Mouse (Mus musculus) embryonic facial prominence, embryonic 11.5 days (tissue): ENCODE results near the gene Gm1123. TPM values are rescaled to one million over a fixed set of nuclear protein-coding genes. Genes with fewer than 3 reads are reported as not detected.

Experiments
- ATAC-seq: fragments of 200-750 bp; cut with Nextera tagmentation; replicated peaks from 2 replicates; pipeline ENCODE4 v1.8.0; 2017; ENCODE audit warnings: low read depth; ENCODE audit not compliant: insufficient number of reproducible peaks, low FRiP score, low TSS enrichment
- DNase-seq: peaks from one replicate; pipeline ENCODE4 v3.0.0-alpha.2; 2015; ENCODE audit warnings: low spot score
- H3K27ac ChIP-seq: fragments of 300-500 bp; sonication (generic); replicated peaks from 2 replicates; pipeline ENCODE4 v1.5.1; 2014; ENCODE audit warnings: mild to moderate bottlenecking, low read depth, low read length, control low read depth
- H3K27me3 ChIP-seq: fragments of 300-500 bp; sonication (generic); 2 replicates; pipeline ENCODE4 v1.6.1; 2014; ENCODE audit warnings: mild to moderate bottlenecking, low read length, moderate library complexity, mixed read lengths; ENCODE audit not compliant: control insufficient read depth, insufficient read depth
- H3K36me3 ChIP-seq: fragments of 300-500 bp; sonication (generic); replicated peaks from 2 replicates; pipeline ENCODE4 v1.6.1; 2014; ENCODE audit warnings: low read depth, mild to moderate bottlenecking, low read length, moderate library complexity, mixed read lengths; ENCODE audit not compliant: control insufficient read depth, insufficient read depth
- H3K4me1 ChIP-seq: fragments of 300-500 bp; sonication (generic); 2 replicates; pipeline ENCODE4 v1.6.1; 2014; ENCODE audit warnings: low read length, mixed read lengths; ENCODE audit not compliant: control insufficient read depth, insufficient read depth
- H3K4me2 ChIP-seq: fragments of 300-500 bp; sonication (generic); 2 replicates; pipeline ENCODE4 v1.6.1; 2014; ENCODE audit warnings: low read depth, mild to moderate bottlenecking, control low read depth, low read length, moderate library complexity
- H3K4me3 ChIP-seq: fragments of 300-500 bp; sonication (generic); 2 replicates; pipeline ENCODE4 v1.5.1; 2014; ENCODE audit warnings: low read depth, low read length, control low read depth
- H3K9ac ChIP-seq: fragments of 300-500 bp; sonication (generic); replicated peaks from 2 replicates; pipeline ENCODE4 v1.6.1; 2014; ENCODE audit warnings: mild to moderate bottlenecking, control low read depth, low read length
- H3K9me3 ChIP-seq: fragments of 300-500 bp; sonication (generic); replicated peaks from 2 replicates; pipeline ENCODE4 v1.6.1; 2016; ENCODE audit warnings: mild to moderate bottlenecking, low read length, inconsistent platforms, mixed read lengths; ENCODE audit not compliant: control insufficient read depth
- WGBS: fragments of 180-500 bp; shearing (Covaris S2); extraction: QIAGEN DNeasy Blood & Tissue Kit; methylation state at CpG from one replicate; pipeline ENCODE4 v1.1.7; 2014; 5-methylcytosine and 5-hydroxymethylcytosine counted together
- polyA plus RNA-seq: library from polyadenylated mRNA; unstranded; fragments of >200 nt; fragmentation: Nextera tagmentation; extraction: Ambion mirVana; gene quantifications from 2 replicates; pipeline ENCODE4 v1.2.1, GENCODE M21; 2014

Gene Gm1123
- polyA plus RNA-seq: not detected in 2 replicates

DNA sequence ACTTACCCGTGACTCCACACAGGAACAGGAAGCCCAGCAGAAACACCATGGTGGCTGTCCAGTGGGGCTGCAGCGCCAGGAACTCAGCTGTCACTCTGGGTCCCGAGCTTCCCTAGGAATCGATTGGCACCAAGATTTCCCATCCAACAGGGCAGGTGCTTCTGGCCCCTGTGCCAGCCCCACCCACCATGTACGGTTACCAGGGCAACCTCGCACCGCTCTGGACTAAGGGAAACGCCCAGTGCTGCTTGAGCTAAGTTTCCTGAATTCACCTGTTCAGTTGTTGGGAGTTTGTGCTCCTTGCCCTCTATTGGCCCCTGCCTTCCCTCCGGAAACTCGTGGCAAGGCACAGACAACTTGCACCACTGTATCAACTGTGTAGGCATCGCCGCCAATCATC is at the start of gene Gm1123:
Gm1123 (minus strand) TSS at position 141 of the 400 bp plus-strand sequence.
- no peaks in the 10 kb centered on the region for H3K27me3 ChIP-seq
- no peak for DNase-seq
- no peak within 1 kb of the TSS for H3K9ac ChIP-seq
- no peak within 1 kb of the TSS for H3K27ac ChIP-seq
- ATAC-seq: no peak
- H3K4me1 ChIP-seq: no peaks in the 10 kb centered on the region
- H3K4me3 ChIP-seq: no peak within 1 kb of the TSS
- WGBS: 82% methylated on average over 12 of the region's 12 CpGs
- H3K4me2 ChIP-seq: no peak within 1 kb of the TSS
- H3K36me3 ChIP-seq: no peaks in the 10 kb centered on the region
- no peaks in the 10 kb centered on the region for H3K9me3 ChIP-seq

GRCm38 (mm10) chr9:99081718-99082117 is 46.2 kb upstream of the Gm1123 start:
- H3K4me3 ChIP-seq: no peak overlapping the region
- DNase-seq: no peak
- H3K36me3 ChIP-seq: no peaks in the 10 kb centered on the region; the same call in 1 of the 2 replicates
- no peak overlapping the region for H3K27ac ChIP-seq
- WGBS: 93% methylated on average over 5 of the region's 5 CpGs
- no peak for ATAC-seq
- no peaks in the 10 kb centered on the region for H3K27me3 ChIP-seq
- H3K4me1 ChIP-seq: no peaks in the 10 kb centered on the region
- no peak overlapping the region for H3K4me2 ChIP-seq
- no peaks in the 10 kb centered on the region for H3K9me3 ChIP-seq
- no peak overlapping the region for H3K9ac ChIP-seq

GRCm38 (mm10) chr9:99081308-99081707 is 45.8 kb upstream of the Gm1123 start:
- H3K27ac ChIP-seq: no peak overlapping the region
- H3K9me3 ChIP-seq: no peaks in the 10 kb centered on the region
- 83% methylated on average over 3 of the region's 3 CpGs for WGBS
- no peaks in the 10 kb centered on the region for H3K4me1 ChIP-seq
- no peak overlapping the region for H3K4me2 ChIP-seq
- no peak for ATAC-seq
- DNase-seq: no peak
- no peaks in the 10 kb centered on the region; the same call in 1 of the 2 replicates for H3K36me3 ChIP-seq
- no peak overlapping the region for H3K4me3 ChIP-seq
- no peak overlapping the region for H3K9ac ChIP-seq
- H3K27me3 ChIP-seq: no peaks in the 10 kb centered on the region

DNA sequence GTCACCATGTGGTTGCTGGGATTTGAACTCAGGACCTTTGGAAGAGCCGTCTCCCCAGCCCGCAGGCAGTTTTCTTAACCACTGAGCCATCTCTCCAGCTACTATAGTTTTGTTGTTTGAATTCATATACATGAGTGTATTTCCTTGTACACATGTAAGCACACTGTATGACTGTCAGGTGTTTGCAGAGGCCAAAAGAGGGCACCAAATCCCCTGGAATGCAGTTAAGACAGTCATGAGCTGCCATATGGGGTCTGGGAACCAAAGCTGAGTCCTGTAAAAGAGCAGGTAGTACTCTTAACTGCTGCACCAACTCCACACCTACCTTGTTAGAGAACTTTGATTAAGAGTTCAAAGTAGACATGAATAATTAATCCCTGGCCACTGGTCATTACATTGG is 45.1 kb upstream of the Gm1123 start:
- Histone ChIP-seq H3K27me3 (no peaks in the 10 kb centered on the region), H3K36me3 (no peaks in the 10 kb centered on the region; the same call in 1 of the 2 replicates), H3K27ac (no peak overlapping the region), H3K4me1 (no peaks in the 10 kb centered on the region), H3K9ac (no peak overlapping the region), H3K9me3 (no peaks in the 10 kb centered on the region), H3K4me2 (no peak overlapping the region), H3K4me3 (no peak overlapping the region)
- ATAC-seq: no peak
- WGBS: 99% methylated on average over 2 of the region's 2 CpGs
- no peak for DNase-seq

DNA sequence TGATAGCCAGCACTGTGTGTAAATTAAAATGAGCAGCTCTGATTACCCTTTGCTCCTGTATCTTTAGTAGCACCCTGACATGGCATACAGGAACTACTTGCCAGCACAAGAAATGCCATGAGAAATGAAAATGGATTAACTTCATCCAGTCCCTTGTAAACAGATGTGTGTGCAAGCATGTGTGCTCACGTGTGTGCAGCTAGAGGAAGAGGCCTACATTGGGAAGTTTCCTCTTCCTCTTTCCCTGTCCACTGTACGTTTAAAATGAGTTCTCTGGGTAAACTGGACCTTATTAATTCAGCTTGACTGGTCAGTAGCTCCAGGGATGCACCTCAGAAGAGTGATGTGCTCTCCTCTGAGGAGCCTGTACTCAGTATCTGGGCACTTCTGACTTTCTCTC is 38.9 kb upstream of the Gm1123 start:
- Histone ChIP-seq H3K4me2 (no peak overlapping the region), H3K4me3 (no peak overlapping the region)

GRCm38 (mm10) chr9:99072538-99072937 is 37.0 kb upstream of the Gm1123 start:
- 52% methylated on average over 4 of the region's 4 CpGs for WGBS
- H3K27ac ChIP-seq: no peak overlapping the region
- ATAC-seq: no peak
- DNase-seq: no peak
- H3K4me3 ChIP-seq: no peak overlapping the region
- H3K36me3 ChIP-seq: no peaks in the 10 kb centered on the region
- H3K9ac ChIP-seq: no peak overlapping the region
- H3K4me1 ChIP-seq: no peaks in the 10 kb centered on the region
- H3K27me3 ChIP-seq: no peaks in the 10 kb centered on the region
- H3K4me2 ChIP-seq: no peak overlapping the region
- no peaks in the 10 kb centered on the region for H3K9me3 ChIP-seq

More for the DNA sequence above, 38.9 kb upstream of the Gm1123 start:
- H3K4me1 ChIP-seq: no peaks in the 10 kb centered on the region
- H3K9ac ChIP-seq: no peak overlapping the region
- no peaks in the 10 kb centered on the region for H3K9me3 ChIP-seq
- no peaks in the 10 kb centered on the region for H3K36me3 ChIP-seq
- ATAC-seq (no peak), DNase-seq (no peak)
- no peak overlapping the region for H3K27ac ChIP-seq
- WGBS: 81% methylated on average over 2 of the region's 2 CpGs
- H3K27me3 ChIP-seq: no peaks in the 10 kb centered on the region

GRCm38 (mm10) chr9:99065311-99065710 is 29.8 kb upstream of the Gm1123 start:
- WGBS: 91% methylated on average over 5 of the region's 5 CpGs

GRCm38 (mm10) chr9:99064216-99064615 is 28.7 kb upstream of the Gm1123 start:
- WGBS: 53% methylated on average over 2 of the region's 2 CpGs
- Histone ChIP-seq H3K9ac (no peak overlapping the region), H3K27ac (no peak overlapping the region), H3K9me3 (no peaks in the 10 kb centered on the region), H3K4me1 (no peaks in the 10 kb centered on the region), H3K4me2 (no peak overlapping the region), H3K36me3 (no peaks in the 10 kb centered on the region), H3K4me3 (no peak overlapping the region), H3K27me3 (no peaks in the 10 kb centered on the region)
- ATAC-seq: no peak
- peak; percentile 79 for DNase-seq

More at GRCm38 (mm10) chr9:99065311-99065710, 29.8 kb upstream of the Gm1123 start:
- no peaks in the 10 kb centered on the region for H3K4me1 ChIP-seq
- DNase-seq (no peak), ATAC-seq (no peak)
- H3K27ac ChIP-seq: no peak overlapping the region
- H3K9ac ChIP-seq: no peak overlapping the region
- no peaks in the 10 kb centered on the region for H3K36me3 ChIP-seq
- no peak overlapping the region for H3K4me2 ChIP-seq
- H3K27me3 ChIP-seq: no peaks in the 10 kb centered on the region
- no peaks in the 10 kb centered on the region for H3K9me3 ChIP-seq
- H3K4me3 ChIP-seq: no peak overlapping the region
